9 mouse cellular contexts compared by ENCODE assay signal in the genomic region with DNA sequence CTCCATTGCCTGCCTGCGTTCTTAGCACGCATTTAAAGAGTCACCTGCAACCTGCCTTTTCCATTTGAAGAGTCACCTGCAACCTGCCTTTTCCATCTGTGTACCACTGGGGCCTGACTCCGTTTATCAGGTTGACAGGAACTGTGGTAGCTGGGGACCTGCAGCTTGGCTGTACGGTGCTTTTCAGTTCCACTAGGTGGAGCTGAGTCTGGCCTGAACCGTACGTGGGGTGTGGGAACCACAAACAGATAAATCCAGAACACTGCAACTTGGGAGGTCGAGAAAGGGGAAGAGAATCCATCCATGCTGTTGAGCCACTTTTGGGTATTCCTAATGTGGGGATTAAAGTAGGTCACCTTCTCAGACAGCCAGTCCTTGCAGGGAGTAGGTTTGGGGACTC. TPM values are rescaled to one million over a fixed set of nuclear protein-coding genes. Genes with fewer than 3 reads are reported as not detected.
DNase-seq lines count a peak whose midpoint lies in the region; TF ChIP-seq lines count a peak whose summit lies in the region.
"Had no signal": no experiment of that assay in that cellular context is flagged by ENCODE, and none has a peak within 500 bp of the region (broad histone marks: within the 10 kb centered on the region; RNA-seq: fewer than 3 reads in every experiment).

No protein-coding gene starts in this region.

- intact Hi-C loops in left cerebral cortex, adult 2 months (cut with DNase I): no loop called here

- H3K4me1 ChIP-seq in olfactory bulb, adult 2 months (ENCODE audit: control insufficient read depth, insufficient read depth, low read length): peaks cover 12% of the 10 kb centered on the region
- H3K4me1 ChIP-seq: limb, embryonic 13.5 days had no signal

- H3K4me3 ChIP-seq in left cerebral cortex, adult 2 months: no peak overlapping the region
- no peak overlapping the region for H3K4me3 ChIP-seq in olfactory bulb, adult 2 months (ENCODE audit: insufficient read depth, low read depth, low read length)
- H3K4me3 ChIP-seq: limb, embryonic 13.5 days had no signal

- 44% methylated on average over 7 of the region's 7 CpGs for WGBS in olfactory bulb, adult 2 months

- no peak overlapping the region for H3K27ac ChIP-seq in left cerebral cortex, adult 2 months
- H3K27ac ChIP-seq in olfactory bulb, adult 2 months (ENCODE audit: insufficient read depth, low read depth, low read length): no peak overlapping the region
- H3K27ac ChIP-seq: limb, embryonic 13.5 days had no signal

- peak; percentile 72 for TF ChIP-seq CTCF in left cerebral cortex, adult 2 months (IDR thresholded peaks at IDR 0.05)
- peak; percentile 26; the same call in 1 of the 2 replicates for TF ChIP-seq CTCF in olfactory bulb, adult 2 months (IDR thresholded peaks at IDR 0.05; ENCODE audit: insufficient read depth, low read depth, low read length)

- DNase-seq in left cerebral cortex, adult 2 months (ENCODE audit: extremely low spot score in 1 of 2, low spot score in 2 of 2): no peak
- DNase-seq in left cerebral cortex, adult 8-10 months (ENCODE audit: low spot score in 2 of 2): no peak
- DNase-seq in R1 (ENCODE audit: low read depth, low spot score): peak; percentile 81
- peak; percentile 72 for DNase-seq in induced T-regulatory cell, adult 2 months (ENCODE audit: low read depth)
- no peak for DNase-seq in adrenal gland, adult 18-20 months (ENCODE audit: low spot score in 2 of 2)
- no peak for DNase-seq in urinary bladder, postnatal 4 days (ENCODE audit: low spot score in 2 of 2)
- DNase-seq in left cerebral cortex, adult 18-20 months (ENCODE audit: low spot score in 2 of 2): no peak

- TF ChIP-seq POLR2A in olfactory bulb, adult 2 months (IDR thresholded peaks at IDR 0.05; ENCODE audit: insufficient read depth, low read depth, low read length): no peak

RNA-seq across cellular contexts. Expression of a gene that starts 8.5 kb away (rescaled TPM):
- total RNA-seq in left cerebral cortex, adult 2 months (2021): 10 to 100 TPM; 36.8 to 42.6 TPM
- total RNA-seq in left cerebral cortex, adult 8-10 months (2022): 10 to 100 TPM; 32.7 to 41.5 (median 38.5) TPM
- 293 TPM in 1 of 2 replicates, not detected in the other for polyA plus RNA-seq in olfactory bulb, adult 2 months (2012; ENCODE audit: insufficient read depth, insufficient read length, low replicate concordance, missing spikeins)
- 100 to 1,000 TPM in 1 of 2 experiments, 10 to 100 TPM in 1; 86.9 to 179 TPM for total RNA-seq in adrenal gland, adult 18-20 months (2021)
- total RNA-seq in left cerebral cortex, adult 18-20 months (2021): 10 to 100 TPM; 34.9 to 37.9 TPM

RNA-seq across cellular contexts. Expression of a gene that starts 34.3 kb away (rescaled TPM):
- total RNA-seq in left cerebral cortex, adult 2 months (2021): 1 to 10 TPM; 4.6 to 7.4 TPM
- 1 to 10 TPM; 4.3 to 5.6 (median 4.8) TPM for total RNA-seq in left cerebral cortex, adult 8-10 months (2022)
- not detected in 2 replicates for polyA plus RNA-seq in olfactory bulb, adult 2 months (2012; ENCODE audit: insufficient read depth, insufficient read length, low replicate concordance, missing spikeins)
- total RNA-seq in adrenal gland, adult 18-20 months (2021): 1 to 10 TPM; 8.1 to 8.3 TPM
- total RNA-seq in left cerebral cortex, adult 18-20 months (2021): 1 to 10 TPM; 3.5 to 5.6 TPM

RNA-seq across cellular contexts. Expression of a gene that starts 34.4 kb away (rescaled TPM):
- 100 to 1,000 TPM; 120 to 129 TPM for total RNA-seq in left cerebral cortex, adult 2 months (2021)
- 100 to 1,000 TPM in 3 of 4 experiments, 10 to 100 TPM in 1; 94.2 to 133 (median 116) TPM for total RNA-seq in left cerebral cortex, adult 8-10 months (2022)
- not detected in 2 replicates for polyA plus RNA-seq in olfactory bulb, adult 2 months (2012; ENCODE audit: insufficient read depth, insufficient read length, low replicate concordance, missing spikeins)
- total RNA-seq in adrenal gland, adult 18-20 months (2021): 10 to 100 TPM; 56.9 to 64.9 TPM
- total RNA-seq in left cerebral cortex, adult 18-20 months (2021): 100 to 1,000 TPM; 122 to 128 TPM

Comparison
In these comparisons a context has a peak if more than half of its experiments do, and no peak if none do; other contexts are left out.
1. DNase-seq: peak in R1 (single experiment) and induced T-regulatory cell, adult 2 months (single experiment); none in left cerebral cortex, adult 2 months (0 of 2), left cerebral cortex, adult 8-10 months (0 of 2), adrenal gland, adult 18-20 months (0 of 2), urinary bladder, postnatal 4 days (0 of 2) and left cerebral cortex, adult 18-20 months (0 of 2).